In the genomic region with DNA sequence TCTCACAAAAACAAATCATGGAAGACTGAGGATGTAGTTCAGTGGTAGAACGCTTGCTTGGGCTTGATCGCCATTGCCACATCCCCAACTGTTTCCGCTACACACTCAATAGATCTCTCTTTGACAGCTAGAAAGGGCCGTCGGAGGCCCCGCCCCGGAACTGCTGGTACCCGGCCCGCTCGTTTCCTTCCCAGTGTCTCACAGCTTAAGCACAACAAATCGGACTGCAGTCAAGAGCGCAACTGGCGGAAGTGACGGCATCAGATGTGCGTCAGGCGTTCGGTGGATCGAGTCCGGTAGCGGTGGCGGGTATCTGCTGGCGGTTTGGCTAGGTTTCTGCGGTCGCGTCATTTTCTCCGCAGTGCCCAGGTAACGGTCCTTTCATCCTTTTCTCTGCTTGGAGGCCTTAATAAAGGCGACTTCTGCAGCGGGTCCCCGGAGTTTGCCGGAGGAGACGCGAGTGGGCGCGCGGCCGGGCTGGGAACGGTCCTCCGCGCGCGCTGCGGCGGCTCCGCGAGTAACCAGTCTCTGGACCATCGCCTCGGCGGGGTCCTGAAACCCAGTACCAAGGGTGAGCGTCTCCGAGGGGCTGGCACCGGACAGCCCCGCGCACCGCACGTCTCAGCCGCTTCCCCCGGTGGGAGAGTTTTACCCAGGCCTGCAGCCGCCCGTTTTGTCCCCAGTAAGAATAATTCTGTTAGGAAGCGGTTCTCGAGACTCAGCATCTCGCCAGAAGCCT, we compare ENCODE assay signal across 8 mouse cellular contexts. TPM values are rescaled to one million over a fixed set of nuclear protein-coding genes. Genes with fewer than 3 reads are reported as not detected.
DNase-seq lines count a peak whose midpoint lies in the region; ATAC-seq and TF ChIP-seq lines count a peak whose summit lies in the region.

A gene (minus strand): TSS at position 96 of the 739 bp plus-strand sequence.
A gene (plus strand): TSS at position 233 of the 739 bp plus-strand sequence.

- WGBS in heart, embryonic 12.5 days, result under 1% methylated on average over 63 of the region's 63 CpGs
- under 1% methylated on average over 63 of the region's 63 CpGs for WGBS in kidney, postnatal 0 days
- under 1% methylated on average over 63 of the region's 63 CpGs for WGBS in liver, embryonic 11.5 days
- under 1% methylated on average over 63 of the region's 63 CpGs for WGBS in stomach, embryonic 14.5 days

- DNase-seq in CD4-positive helper T cell, adult 2 months (ENCODE audit: low read depth, low spot score), result peak; percentile 98
- DNase-seq in brain, embryonic 18.5 days (ENCODE audit: low read depth, low spot score), result peak; percentile 94
- peak; percentile 99 for DNase-seq in kidney, postnatal 0 days (ENCODE audit: low spot score)
- DNase-seq in liver, embryonic 11.5 days (ENCODE audit: low spot score), result peak; percentile 95
- DNase-seq in naive thymus-derived CD4-positive, alpha-beta T cell, adult 2 months (ENCODE audit: low read depth), result peak; percentile 96

- H3K27me3 ChIP-seq in heart, embryonic 12.5 days (replicated peaks), result no peaks in the 10 kb centered on the region
- no peaks in the 10 kb centered on the region for H3K27me3 ChIP-seq in kidney, postnatal 0 days (ENCODE audit: insufficient read depth, low read length)
- no peaks in the 10 kb centered on the region for H3K27me3 ChIP-seq in liver, embryonic 11.5 days (replicated peaks; ENCODE audit: control insufficient read depth, insufficient read depth, low read length)
- H3K27me3 ChIP-seq in stomach, embryonic 14.5 days (ENCODE audit: control insufficient read depth, insufficient read depth, low read length), result no peaks in the 10 kb centered on the region

- ATAC-seq in erythroid progenitor cell, adult 5-6 weeks (replicated peaks; ENCODE audit: low FRiP score, poor library complexity, severe bottlenecking), result peak; percentile 89
- ATAC-seq in heart, embryonic 12.5 days (ENCODE audit: insufficient number of reproducible peaks, low FRiP score), result peak; percentile 91
- ATAC-seq in kidney, postnatal 0 days (replicated peaks; ENCODE audit: low FRiP score, low read depth), result peak; percentile 95
- peak; percentile 90 for ATAC-seq in liver, embryonic 11.5 days (replicated peaks; ENCODE audit: low FRiP score)
- ATAC-seq in stomach, embryonic 14.5 days (ENCODE audit: insufficient number of reproducible peaks, insufficient read depth, low FRiP score, low read depth), result peak; percentile 92

- peak within 1 kb of the TSS; percentile 99 for H3K9ac ChIP-seq in heart, embryonic 12.5 days
- peak within 1 kb of the TSS; percentile 86 for H3K9ac ChIP-seq in kidney, postnatal 0 days (ENCODE audit: low read depth, low read length)
- H3K9ac ChIP-seq in liver, embryonic 11.5 days (ENCODE audit: low read depth, low read length), result peak within 1 kb of the TSS; percentile 90
- peak within 1 kb of the TSS; percentile 77 for H3K9ac ChIP-seq in stomach, embryonic 14.5 days (replicated peaks; ENCODE audit: low read depth, low read length)

- H3K4me2 ChIP-seq in heart, embryonic 12.5 days, result peak within 1 kb of the TSS; percentile 98
- H3K4me2 ChIP-seq in kidney, postnatal 0 days (ENCODE audit: low read length), result peak within 1 kb of the TSS; percentile 84
- peak within 1 kb of the TSS; percentile 87 for H3K4me2 ChIP-seq in liver, embryonic 11.5 days
- H3K4me2 ChIP-seq in stomach, embryonic 14.5 days (replicated peaks; ENCODE audit: low read depth, low read length), result peak within 1 kb of the TSS; percentile 63

- peaks cover 17% of the 10 kb centered on the region for H3K4me1 ChIP-seq in heart, embryonic 12.5 days (replicated peaks)
- peaks cover 16% of the 10 kb centered on the region; the same call in 1 of the 2 replicates for H3K4me1 ChIP-seq in kidney, postnatal 0 days (replicated peaks; ENCODE audit: insufficient read depth, low read length)
- H3K4me1 ChIP-seq in liver, embryonic 11.5 days (replicated peaks; ENCODE audit: control insufficient read depth, insufficient read depth, low read length), result peaks cover 25% of the 10 kb centered on the region
- H3K4me1 ChIP-seq in stomach, embryonic 14.5 days (ENCODE audit: control insufficient read depth, insufficient read depth, low read length), result peaks cover 19% of the 10 kb centered on the region; the same call in 1 of the 2 replicates

- peaks cover 22% of the 10 kb centered on the region for H3K36me3 ChIP-seq in heart, embryonic 12.5 days
- H3K36me3 ChIP-seq in kidney, postnatal 0 days (ENCODE audit: insufficient read depth, low read length), result peaks cover 16% of the 10 kb centered on the region; the same call in 1 of the 2 replicates
- H3K36me3 ChIP-seq in liver, embryonic 11.5 days (ENCODE audit: control insufficient read depth, insufficient read depth, low read length), result peaks cover 14% of the 10 kb centered on the region; the same call in 1 of the 2 replicates
- H3K36me3 ChIP-seq in stomach, embryonic 14.5 days (ENCODE audit: control insufficient read depth, insufficient read depth, low read length), result peaks cover 22% of the 10 kb centered on the region

- peak within 1 kb of the TSS; percentile 100 for H3K4me3 ChIP-seq in heart, embryonic 12.5 days
- peak within 1 kb of the TSS; percentile 88 for H3K4me3 ChIP-seq in kidney, postnatal 0 days (replicated peaks; ENCODE audit: low read depth, low read length)
- H3K4me3 ChIP-seq in liver, embryonic 11.5 days (ENCODE audit: low read depth, low read length), result peak within 1 kb of the TSS; percentile 89
- H3K4me3 ChIP-seq in stomach, embryonic 14.5 days (ENCODE audit: low read depth, low read length), result peak within 1 kb of the TSS; percentile 87

- H3K27ac ChIP-seq in heart, embryonic 12.5 days (ENCODE audit: poor library complexity, severe bottlenecking), result peak within 1 kb of the TSS; percentile 82
- peak within 1 kb of the TSS; percentile 98 for H3K27ac ChIP-seq in kidney, postnatal 0 days
- peak within 1 kb of the TSS; percentile 73 for H3K27ac ChIP-seq in liver, embryonic 11.5 days (ENCODE audit: low read depth, low read length)
- H3K27ac ChIP-seq in stomach, embryonic 14.5 days (ENCODE audit: low read length), result peak within 1 kb of the TSS; percentile 68

- no peaks in the 10 kb centered on the region for H3K9me3 ChIP-seq in heart, embryonic 12.5 days (replicated peaks)
- no peaks in the 10 kb centered on the region for H3K9me3 ChIP-seq in kidney, postnatal 0 days (replicated peaks; ENCODE audit: low read length)
- H3K9me3 ChIP-seq in liver, embryonic 11.5 days (ENCODE audit: control insufficient read depth, low read length), result no peaks in the 10 kb centered on the region
- H3K9me3 ChIP-seq in stomach, embryonic 14.5 days (ENCODE audit: control insufficient read depth, low read depth, low read length), result no peaks in the 10 kb centered on the region

- TF ChIP-seq CTCF in kidney, postnatal 0 days (IDR thresholded peaks at IDR 0.05; ENCODE audit: low read depth), result no peak

RNA-seq across cellular contexts. Expression of the first gene that starts in this region (rescaled TPM):
- 54.8 and 67.9 TPM in 2 replicates for total RNA-seq in erythroid progenitor cell, adult 5-6 weeks (2015; ENCODE audit: low replicate concordance)
- total RNA-seq in erythroid progenitor cell, adult 5-6 weeks (2017; ENCODE audit: low replicate concordance), result 65.8 and 82.7 TPM in 2 replicates
- polyA plus RNA-seq in heart, embryonic 12.5 days (2016; fragmentation: Nextera tagmentation; extraction: Ambion mirVana), result 199 and 201 TPM in 2 replicates
- 296 and 318 TPM in 2 replicates for polyA plus RNA-seq in kidney, postnatal 0 days (2015; fragmentation: Nextera tagmentation; extraction: Ambion mirVana)
- polyA plus RNA-seq in liver, embryonic 11.5 days (2014; fragmentation: Nextera tagmentation; extraction: Ambion mirVana), result 251 and 252 TPM in 2 replicates
- 254 and 268 TPM in 2 replicates for polyA plus RNA-seq in stomach, embryonic 14.5 days (2014; fragmentation: Nextera tagmentation; extraction: Ambion mirVana)

RNA-seq across cellular contexts. Expression of the second gene that starts in this region (rescaled TPM):
- 66.7 and 82.2 TPM in 2 replicates for total RNA-seq in erythroid progenitor cell, adult 5-6 weeks (2015; ENCODE audit: low replicate concordance)
- total RNA-seq in erythroid progenitor cell, adult 5-6 weeks (2017; ENCODE audit: low replicate concordance), result 44.2 and 47.7 TPM in 2 replicates
- polyA plus RNA-seq in heart, embryonic 12.5 days (2016; fragmentation: Nextera tagmentation; extraction: Ambion mirVana), result 26.6 and 29.2 TPM in 2 replicates
- 39.7 and 41.0 TPM in 2 replicates for polyA plus RNA-seq in kidney, postnatal 0 days (2015; fragmentation: Nextera tagmentation; extraction: Ambion mirVana)
- polyA plus RNA-seq in liver, embryonic 11.5 days (2014; fragmentation: Nextera tagmentation; extraction: Ambion mirVana), result 54.3 and 56.3 TPM in 2 replicates
- 57.5 and 60.8 TPM in 2 replicates for polyA plus RNA-seq in stomach, embryonic 14.5 days (2014; fragmentation: Nextera tagmentation; extraction: Ambion mirVana)

Comparison
In these comparisons a context has a peak if more than half of its experiments do, and no peak if none do; other contexts are left out.
1. Peak in every context shown above with its lines: DNase-seq, ATAC-seq, H3K4me3 ChIP-seq and H3K27ac ChIP-seq.